ENCODE assay signal across 22 mouse cellular contexts in the genomic region with DNA sequence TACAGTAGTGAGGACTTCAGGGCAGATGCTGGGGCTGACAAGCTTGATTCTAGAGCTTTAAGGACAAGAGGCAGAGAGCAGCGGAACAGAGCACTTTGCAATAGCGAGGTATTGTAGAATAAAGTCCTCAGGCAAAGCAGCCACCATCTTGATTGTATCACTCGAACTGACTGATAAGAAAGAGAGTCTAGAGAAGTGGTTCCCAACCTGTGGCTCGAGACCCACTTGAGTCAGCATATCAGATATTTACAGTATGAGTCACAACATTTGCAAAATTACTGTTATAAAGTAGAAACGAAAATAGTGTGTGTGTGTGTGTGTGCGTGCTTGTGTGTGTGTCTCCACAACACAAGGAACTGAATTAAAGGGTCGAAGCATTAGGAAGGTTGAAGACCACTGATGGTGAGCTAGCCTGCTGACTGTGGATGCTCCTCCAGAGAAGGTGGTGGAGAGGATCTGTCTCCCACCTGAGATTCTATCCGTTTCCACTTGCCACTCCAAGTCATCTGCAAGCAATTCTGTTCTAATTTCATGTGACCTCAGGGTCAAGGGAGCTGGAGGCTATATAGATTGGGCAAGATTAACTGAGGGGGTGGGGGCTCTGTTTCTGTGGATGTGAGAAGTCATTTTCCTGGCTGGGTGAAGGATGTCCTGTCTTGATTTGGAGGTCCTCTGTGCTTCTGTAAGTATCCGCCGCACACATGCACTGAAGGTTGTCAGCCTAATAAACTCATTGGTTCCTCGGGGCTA.
DNase-seq lines count a peak whose midpoint lies in the region; ATAC-seq and TF ChIP-seq lines count a peak whose summit lies in the region.
"Had no signal": no experiment of that assay in that cellular context is flagged by ENCODE, and none has a peak within 500 bp of the region (broad histone marks: within the 10 kb centered on the region; RNA-seq: fewer than 3 reads in every experiment).

No protein-coding gene starts in this region.

- no peaks in the 10 kb centered on the region for H3K36me3 ChIP-seq in embryonic facial prominence, embryonic 10.5 days (replicated peaks)
- H3K36me3 ChIP-seq: embryonic facial prominence, embryonic 12.5 days; forebrain, embryonic 12.5 days; heart, embryonic 12.5 days; hindbrain, embryonic 10.5 days; hindbrain, embryonic 15.5 days had no signal

- intact Hi-C loops in left cerebral cortex, adult 2 months (cut with DNase I), result no loop called here

- no peaks in the 10 kb centered on the region for H3K4me1 ChIP-seq in lung, adult 2 months (ENCODE audit: control insufficient read depth, insufficient read depth, low read length)
- peaks cover 62% of the 10 kb centered on the region for H3K4me1 ChIP-seq in embryonic facial prominence, embryonic 10.5 days
- H3K4me1 ChIP-seq: heart, embryonic 12.5 days had no signal

- peak; percentile 36; the same call in 1 of the 2 replicates for ATAC-seq in megakaryocyte, adult 5-6 weeks (ENCODE audit: poor library complexity, severe bottlenecking)
- no peak for ATAC-seq in monocyte, adult 5-6 weeks (replicated peaks; ENCODE audit: insufficient number of reproducible peaks, low FRiP score, low TSS enrichment, poor library complexity, severe bottlenecking)
- ATAC-seq: forebrain, embryonic 16.5 days; inflammation-experienced regulatory T-cells, adult 6 months had no signal

- peaks cover 27% of the 10 kb centered on the region; the same call in 1 of the 2 replicates for H3K27me3 ChIP-seq in embryonic facial prominence, embryonic 10.5 days (replicated peaks; ENCODE audit: low read depth, poor library complexity, severe bottlenecking)
- H3K27me3 ChIP-seq: embryonic facial prominence, embryonic 12.5 days; heart, embryonic 12.5 days; hindbrain, embryonic 15.5 days had no signal

- DNase-seq in lung, postnatal 36 days, result peak; percentile 28
- no peak for DNase-seq in lung, adult 2 months
- DNase-seq in embryo, embryonic 10 days (ENCODE audit: low spot score), result peak; percentile 53
- DNase-seq in embryonic facial prominence, embryonic 10.5 days (ENCODE audit: low spot score), result peak; percentile 60
- no peak for DNase-seq in left cerebral cortex, adult 2 months (ENCODE audit: extremely low spot score in 1 of 2, low spot score in 2 of 2)
- DNase-seq in kidney, postnatal 4 days, result no peak
- DNase-seq: adrenal gland, adult 2 months; adrenal gland, postnatal 36 days; cerebellum, adult 2 months; cerebellum, postnatal 10 days; gastrocnemius, postnatal 10 days; heart, adult 2 months; kidney, adult 11 months had no signal

- H3K4me3 ChIP-seq in lung, adult 2 months (replicated peaks; ENCODE audit: extremely low read depth, low read depth, low read length), result no peak overlapping the region
- H3K4me3 ChIP-seq in embryonic facial prominence, embryonic 10.5 days, result no peak overlapping the region
- H3K4me3 ChIP-seq in left cerebral cortex, adult 2 months, result no peak overlapping the region
- H3K4me3 ChIP-seq: embryonic facial prominence, embryonic 12.5 days; forebrain, embryonic 12.5 days; heart, adult 2 months; heart, embryonic 12.5 days; hindbrain, embryonic 10.5 days; hindbrain, embryonic 15.5 days had no signal

- no peak for TF ChIP-seq CTCF in lung, adult 2 months (IDR thresholded peaks at IDR 0.05; ENCODE audit: insufficient read depth, low read length)
- no peak for TF ChIP-seq CTCF in left cerebral cortex, adult 2 months (IDR thresholded peaks at IDR 0.05)

- WGBS in lung, adult 2 months, result 74% methylated on average over 11 of the region's 11 CpGs
- WGBS in embryonic facial prominence, embryonic 10.5 days, result 62% methylated on average over 11 of the region's 11 CpGs

- H3K27ac ChIP-seq in embryonic facial prominence, embryonic 10.5 days (replicated peaks), result 0 out of 2 replicates have a peak overlapping the region, but pooled peaks have one; percentile 10
- no peak overlapping the region for H3K27ac ChIP-seq in left cerebral cortex, adult 2 months
- H3K27ac ChIP-seq: embryonic facial prominence, embryonic 12.5 days; forebrain, embryonic 12.5 days; heart, adult 2 months; hindbrain, embryonic 10.5 days; hindbrain, embryonic 15.5 days had no signal

- H3K9me3 ChIP-seq in embryonic facial prominence, embryonic 10.5 days, result no peaks in the 10 kb centered on the region
- H3K9me3 ChIP-seq: embryonic facial prominence, embryonic 12.5 days; forebrain, embryonic 12.5 days; heart, embryonic 12.5 days; hindbrain, embryonic 10.5 days; hindbrain, embryonic 15.5 days had no signal

- TF ChIP-seq POLR2A in lung, adult 2 months (IDR thresholded peaks at IDR 0.05; ENCODE audit: borderline replicate concordance, extremely low read depth, low read depth, low read length), result no peak

Comparison
In these comparisons a context has a peak if more than half of its experiments do, and no peak if none do; other contexts are left out.
1. DNase-seq: peak in lung, postnatal 36 days (single experiment), embryo, embryonic 10 days (single experiment) and embryonic facial prominence, embryonic 10.5 days (single experiment); none in lung, adult 2 months (single experiment), left cerebral cortex, adult 2 months (0 of 2) and kidney, postnatal 4 days (0 of 2).